Mouse (Mus musculus) heart, postnatal 10 days (tissue): Measurements from ENCODE around the gene Defb26. TPM values are rescaled to one million over a fixed set of nuclear protein-coding genes. Genes with fewer than 3 reads are reported as not detected.

ENCODE experiments used
- DNase-seq, 2 experiments: peaks; one replicate each; pipeline ENCODE4 v3.0.0; 2021
- intact Hi-C: fragments of 180-260 bp; cut with DNase I; formaldehyde crosslinking; loops from one replicate; pipeline ENCODE4 v1.15.1; 2025
- total RNA-seq, 2 experiments: library from RNA; stranded (reverse); gene quantifications; 2 replicates each; pipeline ENCODE4 v1.2.3; 2021

Gene Defb26
- total RNA-seq, 2 experiments from 2014 or later: not detected

DNA sequence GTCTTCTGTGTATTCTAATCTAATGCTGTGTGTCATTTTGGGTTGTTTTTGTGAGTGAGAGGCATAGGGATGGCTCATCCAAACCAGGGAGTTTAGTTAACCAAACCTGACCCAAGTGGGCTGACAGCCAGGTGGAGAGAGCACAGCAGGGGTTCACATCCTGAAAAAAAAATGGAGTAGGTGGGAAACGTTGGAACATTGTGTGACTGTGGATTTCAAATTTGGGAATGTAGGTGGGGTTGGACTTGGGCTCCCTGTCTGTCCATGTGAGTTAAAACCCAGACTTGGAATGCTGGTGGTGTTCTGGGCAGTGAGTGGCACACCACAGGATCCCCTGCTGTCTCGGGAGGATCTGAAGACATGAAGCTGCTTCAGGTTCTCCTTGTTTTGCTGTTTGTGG lies 34.7 kb downstream of the Defb26 start, which contains the start of gene Defb20:
Gene Defb20, plus strand, starts transcription at position 301 of the 400 bp plus-strand sequence.
- no peak for DNase-seq
- intact Hi-C loops: loop anchor here (2.0 kb wide), 1 partner anchor 64 kb away; the partner anchor contains the start of gene Defb29

DNA sequence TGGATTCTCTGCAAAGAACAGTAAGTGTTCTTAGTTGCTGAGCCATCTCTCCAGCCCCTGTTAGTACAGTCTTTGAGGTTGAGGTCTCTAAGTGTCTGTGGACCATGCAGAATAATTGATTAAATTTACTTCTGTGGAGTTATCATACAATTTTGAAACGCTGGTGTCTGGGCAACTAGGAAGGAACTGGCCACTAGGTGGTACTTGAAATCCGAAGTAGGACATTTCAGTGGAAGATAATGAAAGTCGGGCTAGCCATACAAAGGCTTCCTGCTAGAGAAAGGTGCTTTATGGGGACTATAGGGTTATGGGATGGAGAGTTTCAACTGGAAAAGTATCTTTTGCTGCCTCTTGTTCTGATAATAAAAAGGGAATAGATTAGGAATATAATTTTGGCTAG lies 39.1 kb downstream of the Defb26 start:
- DNase-seq: no peak
- intact Hi-C loops: loop anchor here (5.0 kb wide), 2 partner anchors 115 to 130 kb away; partner anchors contain the start of gene Defb36

DNA sequence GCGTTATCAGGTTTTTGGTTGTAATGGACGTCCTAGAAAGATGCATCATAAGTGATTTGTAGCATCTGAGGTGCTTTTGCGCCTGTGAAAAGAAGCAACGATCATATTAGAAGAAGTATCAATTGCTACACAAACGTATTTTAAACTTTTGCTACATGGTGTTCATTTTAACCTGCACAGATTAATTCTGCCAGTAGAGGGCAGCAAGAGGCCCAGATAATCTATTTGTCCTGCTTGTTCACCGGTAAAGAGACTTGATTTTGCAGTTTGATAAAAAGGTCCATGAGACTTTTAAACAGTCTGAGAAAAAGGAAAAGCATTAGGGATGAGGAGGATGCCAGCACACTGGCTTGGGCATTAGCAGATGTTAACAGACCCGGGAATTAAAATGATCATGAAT lies 40.5 kb downstream of the Defb26 start:
- intact Hi-C loops: loop anchor here (2.0 to 5.0 kb wide), 3 partner anchors 74 to 131 kb away; partner anchors contain the start of gene Defb36
- peak; percentile 23 to 57 for DNase-seq

DNA sequence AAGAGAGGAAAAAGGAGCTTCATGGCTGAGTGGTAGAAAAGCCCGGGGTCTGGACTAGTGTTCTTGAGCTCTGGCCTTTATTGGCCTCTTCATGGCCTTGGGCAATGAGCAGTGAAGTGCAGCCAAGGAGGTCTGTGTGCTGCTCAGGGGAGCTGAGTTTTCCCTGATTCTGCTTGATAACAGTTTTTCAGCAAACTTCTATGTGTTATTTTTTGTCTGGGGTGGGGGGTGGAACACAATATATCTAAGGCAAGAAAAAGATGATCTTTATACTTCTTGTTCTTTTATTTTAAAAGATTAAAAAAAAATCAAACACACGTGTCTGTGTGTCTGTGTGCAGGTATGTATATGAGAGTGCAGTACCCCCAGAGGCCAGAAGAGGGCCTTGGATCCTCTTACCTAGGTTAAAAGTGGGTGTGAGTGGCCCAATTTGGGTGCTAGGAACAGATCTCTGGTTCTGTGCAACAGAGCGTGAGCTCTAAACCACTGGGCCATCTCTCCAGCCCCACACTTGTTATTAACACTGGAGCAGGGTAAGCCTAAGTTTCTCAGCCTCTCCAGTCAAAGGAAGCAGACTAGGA lies 46.8 kb downstream of the Defb26 start, which contains the start of gene Defb23:
Gene Defb23, minus strand, starts transcription at position 51 of the 581 bp plus-strand sequence.
- no peak for DNase-seq
- intact Hi-C loops: no loop called here

DNA sequence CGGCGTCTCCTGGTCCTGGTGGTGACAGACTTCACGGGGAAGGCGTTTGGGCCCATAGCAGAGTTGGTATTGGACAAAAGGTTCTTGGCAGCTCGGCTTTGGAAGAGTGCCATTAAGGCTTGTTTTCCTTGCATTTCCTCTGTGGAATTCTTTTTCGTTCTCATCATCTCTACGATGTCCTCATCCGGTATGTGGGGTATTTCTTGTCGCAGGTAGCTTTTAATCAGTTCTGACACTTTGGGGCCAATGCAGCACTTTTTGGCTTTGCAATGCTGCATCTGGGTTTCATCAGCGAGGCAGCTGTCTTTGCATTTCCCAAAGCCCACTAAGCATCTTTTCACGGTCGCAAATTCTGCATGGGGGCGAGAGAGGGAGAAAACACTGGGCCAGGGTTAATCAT lies 52.3 kb downstream of the Defb26 start:
- intact Hi-C loops: no loop called here
- no peak for DNase-seq

Other genes with a start within 250 kb of the Defb26 start
- gene Tbc1d20, start 217.9 kb downstream of the Defb26 start, total RNA-seq: 10 to 100 TPM; 61.4 to 71.4 TPM
- 10 to 100 TPM; 72.5 to 76.8 TPM for gene Rbck1, start 179.0 kb downstream of the Defb26 start, total RNA-seq
- gene Trib3, start 167.7 kb downstream of the Defb26 start, total RNA-seq: 1 to 10 TPM; 3.2 to 3.9 TPM
- not detected for gene Nrsn2, start 135.1 kb downstream of the Defb26 start, total RNA-seq
- gene Sox12, start 113.6 kb downstream of the Defb26 start, total RNA-seq: 10 to 100 TPM; 26.3 to 37.8 TPM
- 10 to 100 TPM; 18.0 to 18.1 TPM for gene Zcchc3, start 96.7 kb downstream of the Defb26 start, total RNA-seq
- 1 to 10 TPM; 3.7 to 4.3 TPM for gene 6820408C15Rik, start 96.1 kb downstream of the Defb26 start, total RNA-seq
- not detected for gene Defb23, start 47.1 kb downstream of the Defb26 start, total RNA-seq
- not detected for gene Defb20, start 34.6 kb downstream of the Defb26 start, total RNA-seq
- not detected for gene Defb22, start 21.6 kb downstream of the Defb26 start, total RNA-seq
- not detected for gene Defb28, start 6.6 kb upstream of the Defb26 start, total RNA-seq
- not detected for gene Defb29, start 28.4 kb upstream of the Defb26 start, total RNA-seq
- not detected for gene Gm17416, start 57.6 kb upstream of the Defb26 start, total RNA-seq
- gene Defb21, start 61.1 kb upstream of the Defb26 start, total RNA-seq: not detected
- not detected for gene Defb19, start 68.6 kb upstream of the Defb26 start, total RNA-seq
- gene Defb45, start 87.7 kb upstream of the Defb26 start, total RNA-seq: not detected
- gene Defb36, start 92.6 kb upstream of the Defb26 start, total RNA-seq: not detected
- not detected for gene Defb25, start 111.4 kb upstream of the Defb26 start, total RNA-seq
- gene Rem1, start 115.3 kb upstream of the Defb26 start, total RNA-seq: 10 to 100 TPM; 12.9 to 15.3 TPM
- gene H13, start 157.8 kb upstream of the Defb26 start, total RNA-seq: 10 to 100 TPM; 47.6 to 51.4 TPM
- 10 to 100 TPM; 17.8 to 19.1 TPM for gene Mcts2, start 175.3 kb upstream of the Defb26 start, total RNA-seq
- gene Id1, start 224.6 kb upstream of the Defb26 start, total RNA-seq: 10 to 100 TPM; 72.9 to 84.2 TPM
- 10 to 100 TPM; 17.9 to 22.4 TPM for gene Cox4i2, start 242.5 kb upstream of the Defb26 start, total RNA-seq